Mouse (Mus musculus) thymus, adult 2 months (tissue): ENCODE measurements at regions not wholly inside any gene's neighbourhood (a gene's known extent, or its start where the extent isn't known, plus 50 kb on each side); places are given as distances from the start of the nearest gene placed in this dataset.

Source experiments
- DNase-seq: peaks from one replicate; pipeline ENCODE4 v3.0.0; 2021
- H3K27ac ChIP-seq: fragments of 200-500 bp; 2 replicates; pipeline ENCODE4 v1.5.1; 2012; ENCODE audit warnings: low read length, control low read depth; ENCODE audit not compliant: control insufficient read depth, insufficient read depth
- H3K27me3 ChIP-seq: fragments of 200-500 bp; 2 replicates; pipeline ENCODE4 v1.6.1; 2012; ENCODE audit warnings: mild to moderate bottlenecking, low read length, moderate library complexity, mixed read lengths; ENCODE audit not compliant: control insufficient read depth, insufficient read depth
- H3K36me3 ChIP-seq: fragments of 200-500 bp; 2 replicates; pipeline ENCODE4 v1.6.1; 2012; ENCODE audit warnings: mild to moderate bottlenecking, low read length, moderate library complexity; ENCODE audit not compliant: control insufficient read depth, insufficient read depth
- H3K4me1 ChIP-seq: fragments of 200-500 bp; replicated peaks from 2 replicates; pipeline ENCODE4 v1.6.1; 2012; ENCODE audit warnings: low read length; ENCODE audit not compliant: control insufficient read depth, insufficient read depth
- H3K4me3 ChIP-seq: fragments of 200-500 bp; 2 replicates; pipeline ENCODE4 v1.5.1; 2012; ENCODE audit warnings: mild to moderate bottlenecking, low read length, control low read depth, moderate library complexity; ENCODE audit not compliant: control insufficient read depth, insufficient read depth
- CTCF ChIP-seq: fragments of 200-500 bp; IDR thresholded peaks from 2 replicates; pipeline ENCODE4 v1.5.1; 2012; ENCODE audit warnings: mild to moderate bottlenecking, control low read depth, low read length, moderate library complexity, borderline replicate concordance; ENCODE audit not compliant: control insufficient read depth, poor library complexity, insufficient read depth; ENCODE audit errors: extremely low read depth
- POLR2A ChIP-seq: fragments of 200-500 bp; IDR thresholded peaks from 2 replicates; pipeline ENCODE4 v1.6.1; 2012; ENCODE audit warnings: mild to moderate bottlenecking, low read length, control low read depth, moderate library complexity; ENCODE audit not compliant: control insufficient read depth, poor library complexity, insufficient read depth; ENCODE audit errors: extremely low read depth
- WGBS: fragments of 180-500 bp; shearing (Covaris S2); methylation state at CpG from one replicate; pipeline ENCODE4 v1.1.7; 2018; 5-methylcytosine and 5-hydroxymethylcytosine counted together

DNA sequence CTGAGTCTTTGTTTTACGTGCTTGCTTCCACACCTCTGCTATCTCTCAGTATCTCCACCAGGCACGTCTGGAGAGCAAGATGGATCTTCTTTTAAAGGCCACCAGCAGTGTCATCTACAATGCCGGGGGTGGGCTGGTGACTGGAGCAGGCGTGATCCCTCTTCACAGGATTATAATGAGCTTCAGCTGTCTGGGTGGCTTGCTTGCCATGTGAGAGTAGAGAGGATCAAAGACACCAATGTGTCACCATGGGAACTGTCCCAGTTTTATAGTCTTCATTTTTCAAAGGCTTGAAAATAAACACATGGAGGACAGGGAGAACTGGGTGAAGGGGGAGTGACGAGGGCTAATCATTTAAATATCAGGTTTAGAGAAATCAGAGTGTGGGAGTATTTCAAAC, 131.6 kb upstream of the Klf4 start:
- Histone ChIP-seq H3K27me3 (no peaks in the 10 kb centered on the region; the same call in 1 of the 2 replicates), H3K27ac (no peak overlapping the region), H3K4me1 (no peaks in the 10 kb centered on the region), H3K4me3 (no peak overlapping the region), H3K36me3 (no peaks in the 10 kb centered on the region)
- no peak for DNase-seq
- TF ChIP-seq POLR2A: no peak
- no peak for TF ChIP-seq CTCF
- WGBS: 86% methylated on average over 5 of the region's 5 CpGs

DNA sequence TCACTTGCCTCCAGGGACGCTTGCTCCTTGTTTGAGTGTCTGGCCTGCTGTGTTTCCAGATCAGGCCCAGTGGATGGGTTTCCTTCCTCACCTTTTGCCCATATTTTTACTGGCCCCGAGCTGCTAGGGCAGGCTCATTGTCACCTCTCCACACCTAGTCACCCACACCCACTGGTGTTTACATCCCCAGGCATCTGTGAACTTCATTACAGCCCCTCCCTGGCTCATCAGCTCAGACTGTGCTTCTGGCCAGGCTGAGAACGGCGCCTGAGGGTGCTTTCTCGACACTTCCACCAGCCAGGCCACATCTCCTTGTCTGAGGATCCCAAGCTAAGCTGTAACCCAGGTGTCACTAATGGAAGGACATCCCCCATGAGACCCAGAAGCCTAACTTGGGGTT, 129.8 kb upstream of the Klf4 start:
- Histone ChIP-seq H3K36me3 (no peaks in the 10 kb centered on the region), H3K4me3 (no peak overlapping the region), H3K27me3 (no peaks in the 10 kb centered on the region; the same call in 1 of the 2 replicates), H3K27ac (no peak overlapping the region), H3K4me1 (no peaks in the 10 kb centered on the region)
- DNase-seq: no peak
- WGBS: 89% methylated on average over 5 of the region's 5 CpGs
- TF ChIP-seq CTCF: no peak
- no peak for TF ChIP-seq POLR2A

DNA sequence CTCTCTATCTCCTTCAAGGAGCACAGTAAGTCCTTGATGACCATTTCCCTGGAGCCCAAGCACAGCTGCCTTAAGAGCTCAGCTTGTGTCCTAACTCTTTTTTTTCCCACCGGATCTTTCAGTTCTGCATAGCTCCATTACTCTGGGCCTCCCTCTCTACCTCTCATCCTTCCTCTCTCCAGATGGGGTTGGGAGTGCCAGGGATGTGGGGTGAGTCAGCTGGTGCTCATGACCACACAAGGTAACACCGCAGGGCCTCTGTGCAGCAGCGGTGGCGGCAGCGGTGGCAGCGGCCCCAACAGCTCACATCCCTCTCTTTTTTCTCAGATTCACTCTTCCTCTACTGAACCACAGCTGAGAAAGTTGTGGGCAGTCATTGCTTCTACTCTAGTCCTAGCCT, 126.6 kb upstream of the Klf4 start:
- Histone ChIP-seq H3K27me3 (no peaks in the 10 kb centered on the region; the same call in 1 of the 2 replicates), H3K4me1 (no peaks in the 10 kb centered on the region), H3K4me3 (no peak overlapping the region), H3K36me3 (no peaks in the 10 kb centered on the region), H3K27ac (no peak overlapping the region)
- TF ChIP-seq CTCF (no peak), POLR2A (no peak)
- DNase-seq: no peak
- WGBS: 12% methylated on average over 6 of the region's 6 CpGs

DNA sequence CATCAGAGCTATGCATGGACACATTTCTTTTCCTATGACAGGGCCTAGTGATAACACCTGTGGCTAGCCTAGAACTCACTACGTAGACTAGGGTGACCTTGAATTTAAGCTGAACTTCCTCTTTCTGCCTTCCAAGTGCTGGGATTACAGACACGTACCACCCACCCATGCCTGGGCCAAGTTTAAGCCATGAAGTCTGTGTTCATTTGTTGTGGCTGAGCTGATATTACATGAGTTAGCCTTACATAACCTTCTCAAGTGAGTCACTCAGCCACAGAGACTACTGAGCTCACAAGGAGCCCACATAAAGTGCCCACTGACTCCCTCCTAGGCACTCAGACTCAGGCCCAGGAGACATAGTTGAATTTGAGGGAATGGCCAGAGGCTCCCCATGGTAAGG, 123.1 kb upstream of the Klf4 start:
- no peak for TF ChIP-seq POLR2A
- TF ChIP-seq CTCF: no peak
- H3K36me3 ChIP-seq: no peaks in the 10 kb centered on the region
- 37% methylated on average over 2 of the region's 2 CpGs for WGBS
- no peak for DNase-seq
- peaks cover 3% of the 10 kb centered on the region; the same call in 1 of the 2 replicates for H3K27me3 ChIP-seq
- no peak overlapping the region for H3K27ac ChIP-seq
- H3K4me3 ChIP-seq: no peak overlapping the region
- no peaks in the 10 kb centered on the region for H3K4me1 ChIP-seq

DNA sequence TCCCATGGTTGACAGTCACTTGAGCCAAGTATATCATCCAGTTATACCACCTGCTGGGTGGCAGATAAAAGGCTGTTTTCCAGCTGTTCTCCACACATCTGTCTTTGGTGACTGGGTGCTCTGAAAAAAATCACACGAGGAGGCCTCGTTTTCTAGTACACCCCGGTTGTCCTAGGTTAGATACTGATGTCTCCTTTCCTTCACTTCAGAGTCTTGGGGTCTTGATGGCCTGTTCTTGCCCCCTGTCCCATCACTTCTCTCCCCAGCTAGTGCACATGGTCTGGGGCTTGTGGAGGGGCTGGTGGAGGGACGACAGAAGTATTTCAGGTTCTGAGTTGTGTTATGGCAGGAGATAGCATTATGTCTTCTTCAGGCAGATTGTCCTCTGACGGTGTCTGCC, 120.4 kb upstream of the Klf4 start:
- no peak for DNase-seq
- no peaks in the 10 kb centered on the region for H3K4me1 ChIP-seq
- H3K27ac ChIP-seq: no peak overlapping the region
- H3K4me3 ChIP-seq: no peak overlapping the region
- WGBS: 87% methylated on average over 5 of the region's 5 CpGs
- H3K27me3 ChIP-seq: peaks cover 3% of the 10 kb centered on the region; the same call in 1 of the 2 replicates
- TF ChIP-seq CTCF (no peak), POLR2A (no peak)
- H3K36me3 ChIP-seq: no peaks in the 10 kb centered on the region

DNA sequence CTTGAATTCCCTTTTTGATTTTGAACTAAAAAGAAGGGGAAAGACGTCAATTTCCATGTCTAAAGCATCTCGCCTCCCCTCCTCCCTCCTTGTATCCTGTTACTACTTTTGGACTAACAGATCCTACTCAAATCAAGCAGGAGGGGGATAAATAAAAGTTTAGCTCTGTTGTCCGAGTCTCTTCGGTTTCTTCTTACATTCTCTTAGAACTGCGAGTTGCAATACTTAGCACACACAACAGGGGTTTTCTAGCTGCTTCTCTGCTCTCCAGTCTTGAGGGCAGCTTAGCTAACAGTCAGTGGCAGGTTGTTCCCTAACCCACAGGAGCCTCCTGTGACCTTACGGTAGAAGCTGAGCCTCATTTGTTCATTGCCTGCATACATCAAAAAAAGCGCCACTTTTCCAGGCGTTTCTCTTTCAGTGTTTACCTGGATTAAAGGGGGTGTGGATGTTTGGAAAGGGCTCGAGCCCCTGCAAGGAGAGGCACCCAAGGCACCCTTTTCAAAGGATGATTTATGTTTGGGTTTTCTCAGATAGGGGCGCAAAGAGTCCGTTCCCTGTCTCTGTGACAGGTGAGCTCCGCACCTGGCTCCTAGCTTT, 119.6 kb upstream of the Klf4 start:
- Histone ChIP-seq H3K27ac (no peak overlapping the region), H3K4me3 (no peak overlapping the region), H3K27me3 (peaks cover 3% of the 10 kb centered on the region; the same call in 1 of the 2 replicates), H3K4me1 (no peaks in the 10 kb centered on the region), H3K36me3 (no peaks in the 10 kb centered on the region)
- 40% methylated on average over 12 of the region's 12 CpGs for WGBS
- TF ChIP-seq CTCF (no peak), POLR2A (no peak)
- no peak for DNase-seq

DNA sequence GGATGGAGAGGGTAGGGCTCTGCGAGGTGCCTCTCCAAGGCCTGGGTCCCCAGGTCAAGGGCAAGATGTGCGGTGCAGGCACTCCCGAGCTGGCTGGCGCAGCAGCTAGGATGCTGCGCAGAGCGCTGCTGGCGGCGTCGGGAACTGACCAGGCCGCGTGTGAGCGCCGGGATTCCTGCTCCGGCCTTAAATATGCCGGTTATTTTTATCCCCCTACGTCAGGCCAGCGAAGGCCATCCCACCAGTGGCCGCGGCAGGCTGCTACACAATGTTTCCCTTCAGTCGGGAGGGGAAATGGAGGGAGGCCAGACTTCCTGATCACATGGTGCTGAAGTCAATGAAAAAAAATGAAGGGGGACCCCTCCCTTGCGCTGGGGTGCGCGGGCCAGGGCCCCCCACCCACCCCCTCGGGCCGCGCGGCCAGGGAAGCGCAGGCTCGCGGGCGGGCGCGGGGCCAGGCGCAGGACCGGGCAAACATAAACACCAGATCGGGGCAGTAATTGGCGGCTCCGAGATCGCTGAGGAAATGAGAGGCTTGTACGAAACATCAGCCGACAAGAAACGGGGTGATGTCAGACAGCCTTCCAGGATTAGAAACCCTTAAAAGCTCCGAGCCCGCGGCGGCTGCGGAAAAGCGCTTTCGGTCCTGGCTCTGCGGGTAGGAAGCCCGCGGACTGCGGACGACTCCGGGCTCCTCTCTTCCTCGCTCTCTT, 118.9 kb upstream of the Klf4 start:
- 2% methylated on average over 56 of the region's 56 CpGs for WGBS
- TF ChIP-seq CTCF: no peak
- no peak for TF ChIP-seq POLR2A
- Histone ChIP-seq H3K36me3 (no peaks in the 10 kb centered on the region), H3K27me3 (peaks cover 3% of the 10 kb centered on the region; the same call in 1 of the 2 replicates), H3K4me3 (peak overlapping the region; percentile 40), H3K27ac (no peak overlapping the region; the same call in 1 of the 2 replicates), H3K4me1 (no peaks in the 10 kb centered on the region)
- DNase-seq: peak; percentile 14
